Mouse (Mus musculus): ENCODE measurements around the gene Xlr5b.
"Not testable (repeated sequence)": the region's sequence is repeated elsewhere in the genome, so short reads cannot be mapped to it uniquely, and the experiment has no call there.

Xlr5b gene

DNA sequence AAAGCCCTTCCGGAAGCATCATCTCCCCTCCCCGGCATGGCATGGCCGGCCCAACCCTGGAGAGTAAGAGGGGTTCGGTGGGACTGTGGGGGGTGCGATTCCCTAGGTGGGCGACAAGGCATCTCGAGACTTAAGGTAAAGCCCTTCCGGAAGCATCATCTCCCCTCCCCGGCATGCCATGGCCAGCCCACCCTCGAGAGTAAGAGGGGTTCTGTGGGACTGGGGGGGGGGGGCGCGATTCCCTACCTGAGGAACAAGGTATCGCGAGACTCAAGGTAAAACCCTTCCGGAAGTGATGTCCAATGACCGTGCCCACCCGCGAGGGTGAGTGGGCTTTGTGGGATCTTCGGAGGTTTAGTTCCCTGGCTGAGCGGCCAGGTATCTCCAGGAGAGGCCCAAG is at the start of gene Xlr5b:
Xlr5b (plus strand) TSS at position 301 of the 400 bp plus-strand sequence.
- not testable (repeated sequence) for DNase-seq (ENCODE audit: low spot score in 2 of 2)

DNA sequence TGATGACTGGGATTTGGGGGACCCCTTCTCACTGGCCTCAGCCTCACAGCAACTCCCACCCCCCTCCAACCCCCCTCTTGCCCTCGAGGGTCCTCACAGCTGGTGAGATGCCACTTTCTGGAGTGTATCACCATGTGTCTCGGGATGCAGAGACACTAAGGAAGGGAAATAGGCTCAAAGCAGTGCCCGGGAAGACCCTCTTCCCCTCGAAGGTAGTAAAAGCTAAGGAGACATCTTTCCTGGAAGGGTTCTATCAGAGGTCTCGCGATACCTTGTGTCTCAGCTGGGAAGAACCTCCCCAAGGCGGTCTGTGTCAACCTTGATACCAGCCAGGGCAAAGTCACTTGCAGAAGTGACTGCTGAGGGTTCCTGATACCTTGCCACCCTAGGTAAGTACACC is 31.8 kb upstream of the Xlr5b start, which contains the start of gene Gm14685:
Gm14685 (plus strand) TSS at position 301 of the 400 bp plus-strand sequence.
- DNase-seq (ENCODE audit: low spot score in 2 of 2), result not testable (repeated sequence)

DNA sequence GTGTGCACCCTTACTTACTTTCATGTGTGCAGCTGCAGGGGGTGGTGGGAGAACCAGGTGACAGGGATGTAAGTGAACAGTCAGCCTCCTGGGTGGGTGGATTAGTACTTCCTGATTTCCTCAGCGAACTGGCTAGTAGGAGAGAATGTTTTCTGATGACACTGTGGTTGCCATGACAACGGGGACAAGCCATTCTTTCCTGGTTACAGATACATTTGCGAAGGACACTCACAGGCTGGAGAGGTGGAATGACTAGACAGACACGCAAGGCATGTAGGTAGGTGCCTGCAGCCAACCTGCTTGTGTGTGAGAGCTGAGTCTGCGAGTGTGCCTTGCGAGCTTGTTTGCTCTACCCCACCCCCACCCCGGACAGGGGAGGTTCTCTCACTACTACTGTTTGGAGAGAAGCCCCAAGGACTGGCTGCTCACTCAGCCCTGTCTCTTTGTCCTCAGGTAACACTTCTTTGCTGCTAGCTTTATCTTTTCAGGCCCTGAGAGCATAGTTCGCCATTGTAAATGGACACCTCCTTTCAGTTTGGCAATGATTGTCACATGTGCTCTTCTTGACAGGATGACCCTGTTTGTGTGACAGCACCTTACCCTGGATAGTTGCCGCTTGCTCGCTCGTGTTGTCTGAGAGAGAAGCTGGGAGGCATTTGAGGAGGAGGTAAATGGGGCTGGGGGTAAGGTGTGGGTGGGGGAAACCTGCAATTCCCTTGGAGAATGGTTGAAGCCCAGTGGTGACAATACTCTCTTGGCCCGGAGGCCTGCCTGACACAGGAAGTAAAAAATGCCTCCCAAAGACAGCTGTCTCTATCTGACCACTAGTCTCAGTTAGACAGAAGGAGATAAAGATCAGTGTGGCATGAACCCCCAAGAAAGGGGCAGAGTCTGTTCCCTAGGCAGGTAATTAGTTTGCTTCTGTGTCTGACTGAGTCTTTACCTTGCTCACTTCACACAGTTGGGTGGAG is 25.5 kb upstream of the Xlr5b start:
- DNase-seq (ENCODE audit: low spot score in 2 of 2), result not testable (repeated sequence)

DNA sequence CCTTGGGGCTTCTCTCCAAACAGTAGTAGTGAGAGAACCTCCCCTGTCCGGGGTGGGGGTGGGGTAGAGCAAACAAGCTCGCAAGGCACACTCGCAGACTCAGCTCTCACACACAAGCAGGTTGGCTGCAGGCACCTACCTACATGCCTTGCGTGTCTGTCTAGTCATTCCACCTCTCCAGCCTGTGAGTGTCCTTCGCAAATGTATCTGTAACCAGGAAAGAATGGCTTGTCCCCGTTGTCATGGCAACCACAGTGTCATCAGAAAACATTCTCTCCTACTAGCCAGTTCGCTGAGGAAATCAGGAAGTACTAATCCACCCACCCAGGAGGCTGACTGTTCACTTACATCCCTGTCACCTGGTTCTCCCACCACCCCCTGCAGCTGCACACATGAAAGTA is 5.4 kb upstream of the Xlr5b start:
- DNase-seq (ENCODE audit: low spot score in 2 of 2), result not testable (repeated sequence)

DNA sequence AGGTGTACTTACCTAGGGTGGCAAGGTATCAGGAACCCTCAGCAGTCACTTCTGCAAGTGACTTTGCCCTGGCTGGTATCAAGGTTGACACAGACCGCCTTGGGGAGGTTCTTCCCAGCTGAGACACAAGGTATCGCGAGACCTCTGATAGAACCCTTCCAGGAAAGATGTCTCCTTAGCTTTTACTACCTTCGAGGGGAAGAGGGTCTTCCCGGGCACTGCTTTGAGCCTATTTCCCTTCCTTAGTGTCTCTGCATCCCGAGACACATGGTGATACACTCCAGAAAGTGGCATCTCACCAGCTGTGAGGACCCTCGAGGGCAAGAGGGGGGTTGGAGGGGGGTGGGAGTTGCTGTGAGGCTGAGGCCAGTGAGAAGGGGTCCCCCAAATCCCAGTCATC is 754 bp downstream of the Xlr5b start, which contains the start of gene DXBay18:
DXBay18 (minus strand) TSS at position 101 of the 400 bp plus-strand sequence.
- not testable (repeated sequence) for DNase-seq (ENCODE audit: low spot score in 2 of 2)

DNA sequence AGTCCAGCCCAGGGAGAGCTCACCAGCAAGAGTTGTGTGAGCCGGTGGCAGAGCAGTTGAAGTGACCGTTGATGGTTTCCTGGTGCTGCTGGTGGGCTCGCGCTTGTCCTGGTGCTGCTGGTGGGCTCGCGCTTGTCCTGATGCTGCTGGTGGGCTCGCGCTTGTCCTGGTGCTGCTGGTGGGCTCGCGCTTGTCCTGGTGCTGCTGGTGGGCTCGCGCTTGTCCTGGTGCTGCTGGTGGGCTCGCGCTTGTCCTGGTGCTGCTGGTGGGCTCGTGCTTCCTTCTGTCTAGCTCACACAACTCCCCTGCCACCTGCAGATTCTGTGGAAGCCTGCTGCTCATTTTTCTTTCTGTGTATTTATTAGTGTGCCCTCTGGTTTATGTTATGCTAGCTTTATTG is 28.3 kb downstream of the Xlr5b start, which contains the start of gene Spin2d:
Spin2d (minus strand) TSS at position 101 of the 400 bp plus-strand sequence.
- not testable (repeated sequence) for DNase-seq (ENCODE audit: low spot score in 2 of 2)

DNA sequence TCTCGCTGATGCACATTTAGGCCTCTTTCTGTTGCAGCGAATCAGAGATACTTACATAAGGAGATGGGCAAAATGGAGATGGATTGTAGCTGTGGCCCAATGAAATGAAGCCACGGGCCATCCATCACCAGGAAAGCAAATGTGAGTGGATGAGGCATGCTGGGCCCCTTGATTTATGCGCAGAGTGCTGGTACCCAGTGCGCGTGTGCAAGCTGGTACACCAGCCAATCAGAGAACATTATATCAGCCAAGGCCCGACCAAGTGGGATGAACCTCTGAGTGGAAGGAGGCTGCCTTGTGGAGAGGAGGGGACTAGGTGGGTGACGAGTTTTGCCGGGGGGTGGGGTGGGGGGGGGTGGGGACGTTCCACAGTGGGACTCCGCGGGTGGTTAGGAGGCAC is 43.3 kb downstream of the Xlr5b start, which contains the start of gene Xlr3b:
Xlr3b (plus strand) TSS at position 274 of the 400 bp plus-strand sequence.
- peak in 1 of 2 experiments; percentile 0 for DNase-seq (ENCODE audit: low spot score in 2 of 2)
